Mouse (Mus musculus) forebrain, postnatal 0 days (tissue): Measurements from ENCODE around the gene Lmntd1. TPM values are rescaled to one million over a fixed set of nuclear protein-coding genes. Genes with fewer than 3 reads are reported as not detected.

Experiments
- ATAC-seq: fragments of 200-750 bp; cut with Nextera tagmentation; 2 replicates; pipeline ENCODE4 v1.8.0; 2017; ENCODE audit warnings: mild to moderate bottlenecking, moderate library complexity
- DNase-seq: peaks from one replicate; pipeline ENCODE4 v3.0.0-alpha.2; 2015
- H3K27ac ChIP-seq: fragments of 300-500 bp; sonication (generic); 2 replicates; pipeline ENCODE4 v1.5.1; 2014; ENCODE audit warnings: low read depth, mild to moderate bottlenecking, antibody characterized with exemption, low read length, moderate library complexity, mixed read lengths
- H3K27me3 ChIP-seq: fragments of 300-500 bp; sonication (generic); 2 replicates; pipeline ENCODE4 v1.6.1; 2014; ENCODE audit warnings: mild to moderate bottlenecking, low read length, mixed read lengths; ENCODE audit not compliant: insufficient read depth
- H3K36me3 ChIP-seq: fragments of 300-500 bp; sonication (generic); 2 replicates; pipeline ENCODE4 v1.6.1; 2014; ENCODE audit warnings: mild to moderate bottlenecking, moderate library complexity; ENCODE audit not compliant: insufficient read depth
- H3K4me1 ChIP-seq: fragments of 300-500 bp; sonication (generic); 2 replicates; pipeline ENCODE4 v1.6.1; 2014; ENCODE audit warnings: antibody characterized with exemption; ENCODE audit not compliant: insufficient read depth
- H3K4me2 ChIP-seq: fragments of 300-500 bp; sonication (generic); 2 replicates; pipeline ENCODE4 v1.6.1; 2014; ENCODE audit warnings: low read depth, mild to moderate bottlenecking, moderate library complexity
- H3K4me3 ChIP-seq: fragments of 300-500 bp; sonication (generic); 2 replicates; pipeline ENCODE4 v1.5.1; 2014; ENCODE audit warnings: low read depth, low read length, mixed read lengths
- H3K9ac ChIP-seq: fragments of 300-500 bp; sonication (generic); 2 replicates; pipeline ENCODE4 v1.6.1; 2014; ENCODE audit warnings: mild to moderate bottlenecking
- H3K9me3 ChIP-seq: fragments of 300-500 bp; sonication (generic); 2 replicates; pipeline ENCODE4 v1.6.1; 2016; ENCODE audit warnings: low read length
- CTCF ChIP-seq: sonication (generic); IDR thresholded peaks from 2 replicates; pipeline ENCODE4 v1.5.1; 2016; ENCODE audit warnings: antibody characterized with exemption, control low read depth, low read depth
- WGBS: fragments of 180-500 bp; shearing (Covaris S2); extraction: QIAGEN DNeasy Blood & Tissue Kit; methylation state at CpG from one replicate; pipeline ENCODE4 v1.1.7; 2014; 5-methylcytosine and 5-hydroxymethylcytosine counted together
- polyA plus RNA-seq: library from polyadenylated mRNA; unstranded; fragments of >200 nt; fragmentation: Nextera tagmentation; extraction: Ambion mirVana; gene quantifications from 2 replicates; pipeline ENCODE4 v1.2.1, GENCODE M21; 2015
- total RNA-seq: library from RNA; depleted of rRNA; stranded (reverse); fragments of >200 nt; gene quantifications from 2 replicates; pipeline ENCODE4 v1.2.3, GENCODE M21; 2014

The Lmntd1 gene
- total and polyA plus RNA-seq, 2 experiments from 2014 or later = 1.3 to 1.4 TPM

- H3K9ac ChIP-seq = no peak overlapping the region
- TF ChIP-seq CTCF = no peak
- H3K9me3 ChIP-seq = no peaks in the 10 kb centered on the region
- H3K4me2 ChIP-seq = no peak overlapping the region
- no peaks in the 10 kb centered on the region for H3K27me3 ChIP-seq
- H3K27ac ChIP-seq = no peak overlapping the region
- 25% methylated on average over 5 of the region's 5 CpGs for WGBS
- H3K4me1 ChIP-seq = 0 out of 2 replicates have a peak, but pooled peaks cover 6% of the 10 kb centered on the region
- no peak overlapping the region for H3K4me3 ChIP-seq
- no peaks in the 10 kb centered on the region for H3K36me3 ChIP-seq
- peak; percentile 34; the same call in 1 of the 2 replicates for ATAC-seq
- DNase-seq = no peak
Observed at GRCm38 (mm10) chr6:145483318-145483674, 130.8 kb downstream of the Lmntd1 start.

DNA sequence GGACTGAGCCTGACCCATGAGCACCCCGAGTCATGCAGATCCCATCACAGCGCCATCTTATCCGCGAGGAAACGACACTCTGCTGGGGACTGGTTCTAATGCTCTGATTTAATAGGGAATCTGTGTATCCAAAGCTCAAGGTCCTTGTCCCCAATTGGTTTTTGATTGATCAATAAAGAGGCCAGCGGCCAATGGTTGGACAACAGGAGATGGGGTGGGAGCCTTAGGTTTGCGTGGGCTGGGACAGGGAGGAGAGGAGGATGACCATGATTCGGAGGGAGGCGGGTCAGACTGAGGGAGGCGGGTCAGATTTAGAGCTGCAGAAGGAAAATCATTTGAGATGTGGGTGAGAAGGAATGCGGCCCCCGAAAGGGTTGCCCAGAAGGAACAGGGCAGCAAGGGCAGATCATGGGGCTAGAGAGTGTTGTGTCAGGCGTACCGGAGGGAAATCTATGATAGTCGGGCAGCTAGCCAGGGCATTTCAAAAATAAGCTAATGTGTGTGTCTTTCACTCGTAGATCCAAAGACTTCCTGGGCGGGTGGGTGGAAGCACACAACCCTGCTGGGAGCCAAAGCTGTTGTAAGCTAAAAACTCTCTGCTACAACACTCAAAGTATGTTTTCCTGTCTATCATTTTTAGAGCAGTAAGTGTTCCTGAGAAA, 131.3 kb downstream of the Lmntd1 start:
- no peak overlapping the region for H3K4me2 ChIP-seq
- 0 out of 2 replicates have a peak, but pooled peaks cover 6% of the 10 kb centered on the region for H3K4me1 ChIP-seq
- ATAC-seq = no peak
- no peak for TF ChIP-seq CTCF
- no peak for DNase-seq
- H3K27ac ChIP-seq = no peak overlapping the region
- 75% methylated on average over 17 of the region's 17 CpGs for WGBS
- no peaks in the 10 kb centered on the region for H3K9me3 ChIP-seq
- H3K9ac ChIP-seq = no peak overlapping the region
- no peak overlapping the region for H3K4me3 ChIP-seq
- no peaks in the 10 kb centered on the region for H3K27me3 ChIP-seq
- H3K36me3 ChIP-seq = no peaks in the 10 kb centered on the region

DNA sequence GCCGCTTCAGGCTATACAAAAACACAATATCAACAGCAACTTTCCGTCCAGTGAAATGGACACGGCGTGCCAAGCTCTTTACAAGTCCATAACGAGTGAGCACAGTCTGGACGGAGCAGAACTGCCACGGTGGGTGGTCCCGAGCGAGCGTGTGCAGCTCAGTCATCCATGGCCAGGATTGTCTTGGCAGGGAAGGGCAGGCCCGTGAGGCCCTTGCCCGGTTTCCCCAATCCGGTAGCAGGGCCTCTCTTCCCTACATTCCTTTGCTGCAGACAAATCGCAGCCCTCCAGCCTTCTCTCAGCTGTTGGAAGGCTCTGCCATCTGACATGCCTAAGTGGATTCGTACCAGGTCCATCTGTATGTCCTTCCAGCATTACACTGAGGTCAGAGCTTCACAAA, 132.2 kb downstream of the Lmntd1 start:
- ATAC-seq = peak; percentile 80
- Histone ChIP-seq H3K9me3 (no peaks in the 10 kb centered on the region), H3K4me3 (no peak overlapping the region), H3K4me2 (no peak overlapping the region), H3K4me1 (0 out of 2 replicates have a peak, but pooled peaks cover 6% of the 10 kb centered on the region), H3K36me3 (no peaks in the 10 kb centered on the region), H3K27ac (no peak overlapping the region), H3K27me3 (no peaks in the 10 kb centered on the region), H3K9ac (no peak overlapping the region)
- WGBS = 16% methylated on average over 15 of the region's 15 CpGs
- peak; percentile 43 for DNase-seq
- TF ChIP-seq CTCF = no peak

DNA sequence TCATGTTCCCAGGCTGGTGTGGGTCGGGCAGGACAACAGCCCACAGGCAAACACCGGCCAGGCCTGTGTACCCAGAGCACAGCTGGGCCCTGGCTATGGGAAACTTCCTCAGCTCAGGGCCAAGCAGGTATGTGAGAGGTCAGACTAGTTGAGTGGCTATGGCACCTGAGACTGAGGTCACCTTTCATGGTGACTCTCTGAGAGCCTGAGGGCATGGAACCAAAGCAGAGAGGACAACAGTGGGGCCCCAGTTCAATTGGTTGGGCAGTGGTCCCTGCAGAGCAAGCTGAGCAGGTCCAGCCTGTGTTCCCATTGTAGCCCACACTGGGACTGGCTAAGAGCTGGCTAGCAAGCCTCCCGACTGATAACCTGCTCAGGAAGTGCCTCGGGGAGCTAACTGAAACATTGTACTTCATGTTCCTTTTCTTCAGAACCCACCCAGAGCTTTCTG, 135.3 kb downstream of the Lmntd1 start:
- Histone ChIP-seq H3K4me3 (no peak overlapping the region), H3K27me3 (no peaks in the 10 kb centered on the region), H3K36me3 (no peaks in the 10 kb centered on the region), H3K4me2 (no peak overlapping the region), H3K4me1 (0 out of 2 replicates have a peak, but pooled peaks cover 6% of the 10 kb centered on the region), H3K9ac (no peak overlapping the region), H3K27ac (no peak overlapping the region), H3K9me3 (no peaks in the 10 kb centered on the region)
- TF ChIP-seq CTCF = no peak
- 82% methylated on average over 4 of the region's 4 CpGs for WGBS
- no peak for ATAC-seq
- DNase-seq = no peak

DNA sequence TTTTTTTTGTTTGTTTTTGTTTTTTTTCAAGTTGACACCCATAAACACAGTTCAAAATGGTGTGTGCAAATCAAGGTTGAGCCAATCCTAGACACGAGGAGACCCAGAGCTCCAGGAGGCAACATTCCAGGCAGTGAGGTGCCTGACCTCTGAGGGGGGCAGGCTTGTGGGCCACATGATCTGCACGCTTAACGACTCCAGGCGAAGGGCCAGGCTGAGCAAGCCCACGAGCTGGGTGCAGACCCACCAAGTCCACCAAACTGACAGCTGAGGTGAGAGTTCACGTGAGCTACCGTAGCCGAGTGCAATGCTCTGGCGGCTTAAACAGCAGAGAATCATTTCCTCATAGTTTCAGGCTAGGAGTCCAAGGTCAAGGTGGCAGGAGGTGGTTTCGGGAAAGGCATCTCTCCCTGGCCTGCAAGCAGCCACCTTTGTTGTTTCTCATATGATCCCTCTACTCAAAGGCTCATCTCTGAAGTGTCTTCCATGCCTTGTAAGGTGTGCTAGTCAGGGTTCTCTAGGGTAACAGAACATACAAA, 136.7 kb downstream of the Lmntd1 start:
- no peak for DNase-seq
- H3K9ac ChIP-seq = no peak overlapping the region
- no peak overlapping the region for H3K27ac ChIP-seq
- ATAC-seq = no peak
- TF ChIP-seq CTCF = no peak
- no peaks in the 10 kb centered on the region for H3K36me3 ChIP-seq
- H3K4me1 ChIP-seq = no peaks in the 10 kb centered on the region
- H3K27me3 ChIP-seq = no peaks in the 10 kb centered on the region
- 73% methylated on average over 10 of the region's 10 CpGs for WGBS
- no peak overlapping the region for H3K4me2 ChIP-seq
- H3K9me3 ChIP-seq = no peaks in the 10 kb centered on the region
- H3K4me3 ChIP-seq = no peak overlapping the region

DNA sequence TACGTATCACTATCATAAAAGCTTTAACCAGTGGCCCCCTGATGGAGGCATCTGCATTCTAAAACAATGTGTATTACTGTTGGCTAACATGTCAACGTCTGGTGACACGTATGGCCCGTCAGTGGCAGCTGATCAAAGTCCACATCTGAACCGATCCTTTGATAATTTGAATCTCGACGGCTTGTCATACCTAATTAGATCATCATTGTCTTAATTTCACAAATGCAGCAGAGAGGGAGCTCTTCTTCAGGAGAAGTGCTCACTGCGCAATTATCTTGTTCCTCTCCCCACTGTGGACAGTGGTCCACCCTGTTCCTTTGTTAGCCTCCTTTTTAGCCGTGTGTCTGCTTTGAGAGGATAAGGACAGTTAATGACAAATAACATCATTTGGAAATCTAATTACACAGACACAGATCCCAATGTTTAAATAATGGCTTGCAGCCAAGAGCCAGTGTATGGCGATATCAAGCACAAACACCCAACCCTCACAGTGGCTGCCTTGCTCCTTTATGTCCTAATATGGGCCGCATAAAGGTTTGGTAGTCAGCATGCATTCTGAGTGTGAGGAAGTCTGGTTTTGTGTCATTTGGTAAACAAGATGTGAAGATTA, 142.4 kb downstream of the Lmntd1 start:
- Histone ChIP-seq H3K9me3 (no peaks in the 10 kb centered on the region), H3K4me3 (no peak overlapping the region), H3K27ac (no peak overlapping the region), H3K4me2 (no peak overlapping the region), H3K9ac (no peak overlapping the region), H3K36me3 (no peaks in the 10 kb centered on the region), H3K4me1 (0 out of 2 replicates have a peak, but pooled peaks cover 8% of the 10 kb centered on the region), H3K27me3 (no peaks in the 10 kb centered on the region)
- TF ChIP-seq CTCF = no peak
- ATAC-seq (no peak), DNase-seq (no peak)
- WGBS = 29% methylated on average over 11 of the region's 11 CpGs
